Mouse (Mus musculus) cerebellum, adult 11-12 months (tissue): ENCODE results near the gene Anapc15.

Experiments used
- DNase-seq: peaks from one replicate; pipeline ENCODE4 v3.0.0; 2022

The Anapc15 gene

DNA sequence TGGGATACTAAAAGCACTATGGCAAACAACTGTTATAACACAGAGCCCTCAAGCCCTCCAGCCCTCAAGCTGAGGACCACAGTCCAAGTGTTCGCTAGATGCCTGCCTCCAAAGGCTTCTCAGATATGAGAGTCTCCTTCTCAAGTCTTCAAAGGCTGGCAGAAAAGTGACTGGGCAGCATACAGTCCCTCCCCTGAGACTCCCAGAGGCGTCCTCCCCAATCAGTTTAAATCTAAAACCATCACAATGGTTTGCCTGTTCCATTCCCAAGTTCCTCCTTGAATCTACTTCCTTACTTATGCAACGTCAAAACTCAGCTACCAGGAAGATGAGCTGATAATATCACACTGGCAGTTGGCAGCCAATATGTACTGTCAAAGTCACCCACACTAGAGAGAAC lies at the start of gene Anapc15:
Gene Anapc15, plus strand, starts transcription at position 301 of the 400 bp plus-strand sequence.
- DNase-seq, result no peak

DNA sequence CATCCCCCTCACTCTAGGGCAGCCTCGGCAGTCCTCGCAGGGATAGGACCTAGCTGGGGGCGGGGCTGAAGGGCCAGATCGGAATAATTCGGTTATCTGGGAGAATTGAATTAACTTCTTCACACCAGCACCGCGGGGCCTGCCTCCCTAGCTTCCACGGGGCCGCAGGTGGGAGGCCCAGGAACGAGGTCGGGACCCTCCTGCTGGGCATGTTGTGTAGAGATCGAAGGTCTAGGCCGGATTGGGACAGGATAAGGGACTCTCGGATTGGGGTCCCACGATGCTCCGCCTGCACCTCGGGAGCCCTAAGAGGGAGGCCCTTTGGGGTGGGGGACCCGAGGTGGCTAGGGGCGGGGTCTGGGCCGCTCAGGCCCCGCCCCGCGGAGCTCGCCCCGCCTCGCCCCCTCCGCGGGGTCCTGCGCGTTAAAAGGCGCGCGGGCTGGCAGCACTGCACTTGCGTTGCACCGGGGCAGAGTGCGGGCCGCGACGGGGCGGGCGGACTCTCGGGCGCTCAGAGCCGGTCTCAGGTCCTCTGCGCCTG lies 45.6 kb upstream of the Anapc15 start, which contains the start of gene Phox2a:
Gene Phox2a, plus strand, starts transcription at position 453 of the 541 bp plus-strand sequence.
- DNase-seq, result no peak

DNA sequence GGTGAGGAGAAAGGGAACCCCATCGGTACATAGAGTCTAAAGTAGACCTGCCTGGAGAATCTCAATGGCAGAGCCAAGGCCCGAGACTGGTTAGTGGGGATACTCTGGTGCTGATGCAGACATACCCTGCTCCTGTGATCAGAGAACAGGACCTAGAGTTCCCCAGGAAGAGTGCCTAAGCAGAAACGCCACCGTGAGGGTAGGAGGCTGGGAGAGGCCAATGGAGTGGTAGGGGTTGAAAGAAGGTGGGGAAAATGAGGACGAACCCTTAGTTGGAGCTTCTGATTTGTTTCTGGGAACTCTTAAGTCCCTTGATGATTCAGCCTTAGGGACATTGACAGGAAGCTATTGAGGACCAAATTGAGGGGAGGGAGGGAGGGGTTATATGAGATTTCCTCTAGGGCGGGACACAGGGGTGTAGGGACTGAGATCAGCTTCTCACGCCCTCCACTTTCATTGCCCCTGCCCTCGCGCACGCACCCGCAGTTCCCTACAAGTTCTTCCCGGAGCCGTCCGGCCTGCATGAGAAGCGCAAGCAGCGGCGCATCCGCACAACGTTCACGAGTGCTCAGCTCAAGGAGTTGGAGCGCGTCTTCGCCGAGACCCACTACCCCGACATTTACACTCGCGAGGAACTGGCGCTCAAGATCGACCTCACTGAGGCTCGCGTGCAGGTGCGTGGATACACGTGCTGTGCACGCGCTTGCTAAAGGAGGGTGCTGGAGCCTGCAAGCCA lies 43.1 kb upstream of the Anapc15 start:
- DNase-seq, result no peak

DNA sequence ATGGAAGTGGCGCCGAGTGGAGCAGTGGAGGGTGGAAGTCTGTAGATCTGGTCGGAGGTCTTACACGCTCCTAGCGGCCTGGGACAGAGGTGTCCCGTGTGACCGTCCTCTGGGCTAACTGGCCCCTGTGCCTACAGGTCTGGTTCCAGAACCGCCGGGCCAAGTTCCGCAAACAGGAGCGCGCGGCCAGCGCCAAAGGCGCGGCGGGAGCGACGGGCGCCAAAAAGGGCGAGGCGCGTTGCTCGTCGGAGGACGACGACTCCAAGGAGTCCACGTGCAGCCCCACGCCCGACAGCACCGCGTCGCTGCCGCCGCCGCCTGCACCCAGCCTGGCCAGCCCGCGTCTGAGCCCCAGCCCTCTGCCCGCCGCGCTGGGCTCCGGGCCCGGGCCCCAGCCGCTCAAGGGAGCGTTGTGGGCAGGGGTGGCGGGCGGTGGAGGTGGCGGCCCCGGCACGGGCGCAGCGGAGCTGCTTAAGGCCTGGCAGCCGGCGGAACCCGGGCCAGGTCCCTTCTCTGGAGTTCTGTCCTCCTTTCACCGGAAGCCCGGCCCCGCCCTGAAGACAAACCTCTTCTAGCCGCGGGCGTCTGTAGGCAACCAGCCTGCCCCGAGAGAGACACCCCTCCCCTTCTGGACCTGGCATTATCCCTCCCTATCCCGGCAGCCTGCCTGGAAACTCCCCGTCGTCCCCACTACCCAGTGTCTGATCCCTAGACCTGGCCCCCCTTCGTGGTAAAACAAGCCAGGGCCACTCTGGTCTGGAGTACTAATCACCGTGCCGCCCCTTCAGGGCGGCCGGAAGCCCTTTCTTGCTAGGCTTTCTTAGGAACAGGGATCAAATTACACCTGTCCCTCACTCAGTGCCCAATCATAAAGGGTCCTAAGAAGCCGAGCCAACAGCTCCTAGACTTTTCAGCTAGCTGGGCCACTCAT lies 41.7 kb upstream of the Anapc15 start:
- DNase-seq, result no peak

DNA sequence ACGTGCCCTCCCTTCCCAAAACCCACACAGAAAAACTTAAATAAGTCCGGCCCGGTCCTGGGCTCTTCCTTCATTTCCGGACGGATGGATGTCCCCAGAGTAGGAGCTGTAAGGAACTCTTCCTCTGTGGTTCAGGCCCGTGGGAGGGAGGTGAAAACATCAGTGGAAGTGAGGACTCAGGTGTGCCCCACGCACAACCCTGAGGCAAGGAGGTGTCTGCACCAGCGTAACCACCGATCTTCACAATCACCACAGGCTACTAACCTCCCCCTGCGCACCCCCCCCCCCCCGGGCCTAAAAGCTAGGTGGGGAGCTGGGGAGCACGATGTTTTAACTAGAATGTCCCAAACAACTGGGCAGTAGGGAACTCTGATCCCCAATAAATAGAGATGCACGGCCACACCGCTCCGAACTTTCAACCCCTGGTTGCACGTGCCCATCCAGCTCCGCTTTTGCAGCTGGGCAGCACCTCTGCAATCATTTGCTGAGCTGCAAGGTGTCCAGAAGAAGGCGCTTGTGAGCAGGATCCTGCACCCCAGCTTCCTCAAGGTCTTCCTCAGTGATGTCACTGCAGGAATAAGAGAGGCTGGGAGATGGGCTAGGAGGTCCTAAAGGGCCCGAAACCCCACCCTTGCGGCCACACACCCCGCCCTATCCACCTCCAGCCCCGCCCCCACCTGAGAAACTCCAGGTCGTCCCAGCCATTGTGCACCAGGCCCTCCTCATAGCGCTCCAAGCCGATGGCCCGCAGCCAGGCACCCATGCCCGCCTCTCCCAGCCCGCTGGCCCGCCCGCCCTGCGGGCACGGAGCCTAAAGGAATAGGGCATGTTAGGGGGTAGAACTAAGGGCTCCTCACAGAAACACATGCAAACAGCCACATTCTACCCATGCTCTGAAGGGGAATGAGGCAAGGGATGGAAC lies 40.4 kb upstream of the Anapc15 start:
- no peak for DNase-seq

DNA sequence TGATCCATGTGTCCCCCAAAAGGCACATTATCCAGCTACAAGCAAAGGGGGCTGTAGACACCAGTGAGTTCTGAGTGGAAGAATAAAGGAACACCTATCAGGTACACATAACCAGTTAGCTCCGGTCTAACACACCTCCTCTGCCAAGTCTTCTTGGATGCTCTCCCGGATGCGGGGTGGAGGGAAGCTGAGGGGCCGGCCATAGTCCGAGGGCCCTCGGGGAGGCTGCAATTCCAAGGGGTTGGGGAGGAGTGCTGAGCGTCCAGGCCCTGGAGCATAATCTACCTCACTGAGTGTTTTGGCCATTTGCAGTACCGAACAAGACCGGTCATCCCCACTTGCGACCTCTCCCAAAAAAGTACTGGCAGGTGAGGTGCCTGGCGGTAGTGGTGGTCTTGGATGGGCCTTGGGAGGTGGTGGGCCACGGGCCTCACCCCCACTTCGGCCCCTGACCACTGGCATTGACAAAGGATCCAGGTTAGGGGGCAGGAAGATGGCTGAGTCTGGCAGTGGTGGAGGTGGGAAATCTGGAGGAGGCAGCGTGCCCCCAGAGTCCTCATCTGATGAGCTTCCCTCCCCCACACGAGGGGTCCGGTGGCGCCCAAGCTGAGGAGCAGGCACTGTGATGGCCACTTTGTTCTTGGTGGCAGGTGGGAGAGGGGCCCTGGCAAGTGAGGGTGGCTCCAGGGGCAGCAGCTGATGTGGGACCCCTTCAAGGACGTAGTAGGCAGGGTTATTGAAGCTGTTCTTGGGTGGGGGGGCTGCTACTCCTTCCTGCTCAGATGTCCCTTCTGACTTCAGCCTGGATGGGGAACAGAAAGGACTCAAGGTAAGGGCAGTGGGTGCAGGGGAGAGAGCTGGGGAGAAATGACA lies 39.5 kb upstream of the Anapc15 start:
- DNase-seq, result no peak

DNA sequence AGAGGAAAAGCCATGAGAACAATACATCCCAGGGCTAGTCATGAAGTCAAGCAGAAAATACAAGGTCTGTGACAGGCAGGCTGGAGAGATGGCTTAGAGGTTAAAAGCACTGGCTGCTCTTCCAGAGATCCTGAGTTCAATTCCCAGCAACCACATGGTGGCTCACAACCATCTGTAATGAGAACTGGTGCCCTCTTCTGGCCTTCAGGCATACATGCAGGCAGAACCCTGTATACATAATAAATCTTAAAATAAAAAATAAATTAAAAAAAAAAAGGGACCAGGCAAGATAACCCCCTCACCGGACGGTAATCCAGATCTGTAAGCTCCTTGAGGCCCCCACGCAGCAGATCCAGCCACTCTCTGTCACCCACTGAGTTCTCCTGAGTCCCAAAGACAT lies 33.1 kb upstream of the Anapc15 start:
- no peak for DNase-seq

DNA sequence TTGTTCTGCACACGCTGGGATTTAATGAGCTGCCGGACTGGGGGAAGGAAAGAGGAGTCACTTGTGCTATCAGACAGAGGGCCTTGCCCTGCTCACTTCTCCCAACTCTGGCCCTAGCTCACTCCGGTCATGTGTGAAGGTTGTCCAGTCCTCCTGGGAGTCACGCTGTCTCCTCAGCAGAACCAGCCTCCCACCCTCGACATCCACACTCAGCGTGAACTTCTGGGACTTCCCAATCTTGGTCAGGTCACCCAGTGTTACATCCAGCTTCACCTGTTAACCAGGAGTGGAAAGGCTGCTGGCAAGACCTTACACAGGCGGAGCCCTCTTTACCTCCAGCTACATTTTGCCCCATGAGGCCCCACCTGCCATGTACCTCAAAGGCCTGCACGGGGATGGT lies 32.1 kb upstream of the Anapc15 start:
- DNase-seq, result no peak

DNA sequence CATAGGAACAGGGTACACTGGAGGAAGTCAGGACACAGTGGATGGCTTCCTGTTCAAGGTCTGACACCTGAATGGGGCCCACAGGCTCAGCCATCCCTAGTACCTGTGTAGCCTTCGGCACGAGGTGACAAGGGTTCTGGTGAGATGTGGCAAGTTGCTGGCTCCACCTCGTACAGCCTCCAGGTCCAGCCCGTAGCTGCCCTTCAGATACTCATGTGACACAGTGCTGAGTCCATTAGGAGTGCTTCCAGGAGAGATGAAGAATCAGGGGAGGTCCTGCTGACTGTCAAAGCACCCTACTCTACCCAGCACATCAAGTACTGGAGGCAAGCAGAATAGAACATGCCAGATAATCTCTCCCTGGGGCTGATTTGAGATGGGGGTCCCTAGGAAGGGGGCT lies 31.1 kb upstream of the Anapc15 start:
- no peak for DNase-seq

DNA sequence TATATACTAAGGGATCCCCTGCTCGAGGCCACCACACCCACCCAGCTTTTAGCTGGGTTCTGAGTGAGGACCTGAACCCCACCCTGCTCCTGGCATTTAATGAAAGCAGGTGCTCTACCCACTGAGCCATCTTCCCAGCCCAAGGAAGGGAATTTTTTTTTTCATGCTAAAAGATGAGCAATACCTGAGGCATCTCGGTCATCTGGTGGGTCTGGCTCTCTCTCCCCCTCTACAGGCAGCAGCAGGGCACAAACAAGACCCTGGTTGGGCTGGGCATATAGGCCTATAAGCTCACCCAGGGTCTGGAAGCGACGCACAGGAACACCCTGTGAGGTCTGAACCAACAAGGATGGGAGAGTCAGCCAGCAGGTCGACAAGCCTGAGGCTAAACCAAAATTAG lies 30.2 kb upstream of the Anapc15 start:
- DNase-seq, result no peak

DNA sequence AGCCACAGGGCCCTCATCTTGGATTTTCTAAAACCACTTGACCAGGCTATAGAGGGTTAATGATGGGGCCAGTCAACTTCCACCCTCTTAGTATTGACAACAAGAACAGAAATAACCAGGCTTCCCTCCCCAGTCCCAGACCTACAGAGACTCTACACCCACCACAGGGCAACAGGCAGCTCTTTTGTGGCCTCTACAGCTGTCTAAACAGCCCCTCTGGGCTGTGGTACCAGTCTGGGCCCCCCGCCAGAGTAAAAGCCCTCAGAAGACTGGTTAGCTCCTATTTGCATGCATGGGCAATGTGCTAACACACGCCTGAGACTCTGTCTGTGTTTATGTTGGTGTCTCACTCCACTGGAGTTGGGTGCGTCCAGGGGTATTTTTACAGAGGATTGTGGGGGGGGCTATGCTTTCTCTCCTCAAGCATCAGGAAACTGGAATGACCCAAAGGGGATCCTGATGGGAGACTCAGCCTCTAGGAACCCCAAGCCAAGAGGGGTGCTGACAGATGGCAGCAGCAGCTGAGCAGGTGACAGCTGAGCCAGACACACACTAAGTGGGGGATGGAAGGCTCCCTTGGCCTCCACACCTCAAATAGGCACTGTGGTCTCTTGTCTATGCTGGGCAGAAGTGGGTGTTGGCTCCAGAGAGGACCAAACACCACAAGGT lies 29.5 kb upstream of the Anapc15 start:
- DNase-seq, result no peak

DNA sequence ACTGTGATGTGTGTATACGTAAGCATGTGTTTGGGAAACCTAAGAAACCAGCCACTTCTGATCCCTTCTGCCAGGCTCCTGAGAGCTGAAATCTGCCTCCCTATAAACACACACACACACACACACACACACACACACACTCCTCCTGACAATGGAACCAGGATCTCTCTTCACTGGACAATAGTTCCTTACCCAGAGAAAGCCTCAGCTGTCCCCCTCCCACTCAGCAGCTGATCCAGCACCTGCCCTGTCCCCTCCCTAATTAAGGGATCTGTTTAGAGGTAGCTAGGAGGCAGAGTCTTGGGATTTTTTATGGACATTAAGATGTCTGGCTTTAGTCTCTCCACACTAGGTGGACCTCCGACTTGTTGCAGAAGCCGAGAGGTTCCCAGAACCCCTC lies 28.6 kb upstream of the Anapc15 start:
- DNase-seq, result no peak

DNA sequence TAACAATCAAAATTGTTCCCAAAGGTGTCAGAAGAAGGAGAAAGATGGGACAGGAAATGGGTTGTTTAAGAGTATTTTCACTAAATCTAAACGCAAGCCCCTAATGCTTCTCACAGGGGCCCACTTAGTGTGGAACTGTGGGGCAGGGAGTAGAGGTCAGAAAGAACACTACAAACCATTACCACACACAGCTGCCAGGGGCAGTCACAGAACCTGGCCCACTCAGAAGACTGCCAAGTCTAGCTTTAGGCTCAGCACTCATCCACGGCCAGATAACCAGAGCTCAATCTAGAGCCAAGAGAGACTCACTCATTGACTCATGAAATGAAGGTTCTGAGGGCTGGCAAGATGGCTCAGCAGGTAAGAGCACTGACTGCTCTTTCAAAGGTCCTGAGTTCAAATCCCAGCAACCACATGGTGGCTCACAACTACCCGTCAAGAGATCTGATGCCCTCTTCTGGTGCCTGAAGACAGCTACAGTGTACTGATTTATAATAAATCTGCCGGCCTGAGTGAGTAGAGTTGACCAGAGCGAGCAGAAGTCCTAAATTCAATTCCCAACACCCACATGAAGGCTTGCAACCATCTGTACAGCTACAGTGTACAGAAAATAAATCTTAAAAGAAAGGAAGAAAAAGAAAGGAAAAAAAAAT lies 27.9 kb upstream of the Anapc15 start:
- no peak for DNase-seq

DNA sequence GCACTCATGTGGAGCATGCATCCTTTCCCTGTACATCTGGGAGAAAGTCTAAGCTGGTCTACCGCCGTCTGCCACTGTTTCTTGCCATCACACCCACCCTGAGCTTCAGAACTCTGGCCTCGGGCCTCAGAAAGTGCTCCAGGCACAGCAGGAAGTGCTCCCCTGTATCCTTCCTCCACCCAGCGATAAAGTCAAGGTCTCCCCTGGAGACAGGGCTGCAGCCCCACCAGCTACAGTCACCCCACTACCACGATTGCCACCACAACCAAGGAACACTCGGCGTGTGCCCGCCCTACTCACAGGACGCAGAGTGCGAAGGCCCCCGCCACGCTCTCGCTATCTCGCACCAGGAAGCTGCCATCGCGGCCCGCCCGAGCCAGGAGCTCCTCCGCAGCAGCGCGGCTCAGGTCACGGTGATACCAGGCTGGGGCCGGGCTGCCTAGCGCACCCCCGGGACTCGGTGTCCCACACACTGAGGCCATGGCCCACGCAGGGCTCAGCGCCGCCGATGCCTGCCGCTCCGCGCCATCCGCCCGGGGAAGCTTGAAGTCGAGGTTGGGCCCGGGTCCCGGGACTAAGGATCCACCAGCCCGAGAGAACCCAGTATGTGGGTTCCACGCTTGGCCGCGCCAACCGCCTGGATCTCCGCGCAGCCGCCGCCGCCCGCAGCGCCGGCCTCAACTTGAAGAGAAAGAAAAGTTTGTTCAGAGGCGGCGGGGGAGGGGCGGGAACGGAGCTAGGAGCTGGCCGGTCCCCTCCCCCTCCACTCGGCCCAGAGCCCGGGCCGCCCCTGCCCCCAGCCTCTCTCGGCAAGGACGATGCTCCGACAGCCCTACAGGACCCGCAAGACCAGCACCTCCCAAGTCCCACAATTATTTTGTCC lies 27.0 kb upstream of the Anapc15 start:
- no peak for DNase-seq

DNA sequence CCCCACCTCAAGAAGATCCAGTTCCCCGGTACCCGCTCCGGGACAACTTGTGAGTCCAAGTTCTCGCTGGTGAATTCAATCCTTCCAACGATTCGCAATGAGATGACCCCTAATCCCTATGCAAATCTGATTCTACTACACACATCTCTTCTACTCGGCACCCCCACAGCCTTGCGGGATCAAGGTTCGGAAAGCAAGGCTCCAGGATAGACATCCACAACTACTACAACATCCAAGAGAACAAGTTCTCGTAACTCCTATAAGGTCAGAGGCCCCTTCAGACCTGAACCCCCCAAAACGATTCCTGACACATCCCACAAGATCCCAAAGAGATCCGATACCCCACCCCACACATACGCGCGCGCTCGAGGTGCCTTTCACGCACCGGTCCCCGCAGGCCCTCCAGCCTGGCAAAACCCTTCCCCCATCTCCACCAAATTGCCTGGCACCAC lies 26.3 kb upstream of the Anapc15 start:
- no peak for DNase-seq

DNA sequence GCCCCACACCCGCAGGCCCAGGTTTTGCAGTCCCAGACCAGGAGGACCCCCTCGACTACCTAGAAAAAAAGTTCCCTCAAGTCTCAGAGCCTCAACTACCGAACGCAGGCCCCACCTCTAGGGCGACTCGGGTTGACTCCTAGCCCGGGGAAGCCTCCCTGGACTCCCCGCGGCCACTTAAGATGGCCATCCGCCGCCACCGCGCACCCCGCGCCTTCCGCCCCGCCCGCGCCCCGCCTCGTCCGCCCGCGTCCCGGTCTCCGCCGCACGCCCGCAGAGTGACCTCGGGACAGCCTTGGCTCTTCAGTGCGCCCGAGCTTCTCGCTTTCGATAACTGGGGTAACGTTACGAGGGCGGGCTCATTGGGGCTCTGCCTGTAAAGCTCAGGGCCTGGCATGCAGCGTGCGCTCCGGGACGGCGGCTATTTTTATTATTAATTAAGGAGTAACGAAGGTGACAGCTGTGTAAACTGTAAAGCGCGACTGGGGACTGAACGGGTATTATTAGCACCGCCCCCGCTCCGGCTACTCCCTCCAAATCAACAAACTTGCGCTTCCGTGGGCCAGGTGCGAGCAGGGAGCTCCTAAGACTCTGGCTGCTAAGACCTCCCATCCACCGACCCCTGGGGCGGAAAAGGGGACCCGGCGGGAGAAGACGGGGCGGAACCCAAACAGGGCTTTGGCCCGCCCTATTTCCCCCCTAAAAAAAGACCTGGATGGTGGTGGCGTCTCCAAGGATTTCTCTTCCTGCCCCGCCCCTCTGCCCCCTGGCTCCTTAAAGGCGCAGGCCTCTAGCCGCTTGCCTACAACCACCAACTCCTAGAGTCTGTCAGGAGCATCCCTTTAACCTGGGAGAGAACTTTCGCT lies 25.7 kb upstream of the Anapc15 start, which contains the start of gene Inppl1:
Gene Inppl1, minus strand, starts transcription at position 624 of the 866 bp plus-strand sequence.
- DNase-seq, result peak; percentile 87

DNA sequence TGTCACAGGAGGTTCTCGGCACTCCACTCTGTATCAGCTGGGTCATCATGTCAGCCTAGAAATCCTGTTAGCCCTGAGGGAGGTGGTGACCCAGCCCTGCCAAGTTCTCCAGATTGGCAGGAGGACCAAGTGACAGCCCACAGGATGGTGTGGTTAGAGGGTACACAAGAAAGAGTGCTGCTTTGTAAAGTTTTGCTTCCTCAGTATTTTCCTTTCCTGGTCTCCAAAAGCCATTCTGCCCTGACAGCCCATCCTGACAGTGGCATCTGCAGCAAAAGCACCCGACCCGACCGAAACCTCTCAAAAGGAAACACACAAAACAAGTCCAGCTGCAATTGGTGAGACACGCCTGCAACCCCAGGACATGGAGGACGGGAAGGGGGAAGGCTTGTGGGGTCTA lies 19.3 kb upstream of the Anapc15 start:
- DNase-seq, result no peak

DNA sequence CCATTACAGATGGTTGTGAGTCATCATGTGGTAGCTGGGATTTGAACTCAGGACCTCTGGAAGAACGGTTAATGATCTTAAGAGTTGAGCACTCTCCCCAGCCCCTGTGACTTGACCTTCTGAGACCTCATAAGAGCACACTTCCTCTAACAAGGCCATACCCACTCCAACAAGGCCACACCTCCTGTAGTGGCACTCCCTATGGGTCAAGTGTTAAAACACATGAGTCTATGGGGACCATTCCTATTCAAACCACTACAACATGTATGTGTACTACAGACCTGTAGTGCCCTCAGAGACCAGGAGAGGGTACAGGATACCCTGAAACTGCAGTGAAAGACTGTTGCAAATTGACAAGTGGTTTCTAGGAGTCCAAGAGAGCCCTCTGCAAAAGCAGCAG lies 15.6 kb upstream of the Anapc15 start:
- DNase-seq, result no peak
